Mouse (Mus musculus): ENCODE results near the gene Tbc1d17. TPM values are rescaled to one million over a fixed set of nuclear protein-coding genes. Genes with fewer than 3 reads are reported as not detected.
A peak's percentile ranks its signal among the peaks of the same experiment; 100 is the strongest.

The Tbc1d17 gene
- total and polyA plus RNA-seq, 2 experiments = 20.2 to 91.6 TPM

DNA sequence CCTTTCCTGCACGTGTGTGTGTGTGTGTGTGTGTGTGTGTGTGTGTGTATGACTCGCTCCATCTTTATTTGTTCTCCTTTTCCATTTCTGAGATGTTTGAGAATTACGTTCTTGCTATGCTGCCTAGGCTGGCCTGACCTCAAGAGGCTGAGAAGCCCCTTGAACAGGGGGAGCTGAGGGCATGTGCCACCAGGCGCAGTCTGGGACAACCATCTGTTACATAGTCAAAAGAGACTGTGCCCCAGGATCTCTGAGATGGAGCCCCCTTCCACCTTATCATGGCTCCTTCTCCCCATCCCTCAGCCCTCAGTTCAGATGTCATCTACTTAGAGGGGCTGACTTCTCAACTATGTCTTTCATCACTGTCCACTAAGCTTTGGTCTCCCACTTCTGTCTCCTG, 34.5 kb downstream of the Tbc1d17 start:
- Histone ChIP-seq H3K27me3 (ENCODE audit: control insufficient read depth, insufficient read depth, low read length) (no peaks in the 10 kb centered on the region), H3K27ac (replicated peaks; ENCODE audit: insufficient read depth, low read depth, low read length) (no peak overlapping the region; the same call in 1 of the 2 replicates), H3K79me2 (ENCODE audit: control insufficient read depth, insufficient read depth, low read length) (peaks cover 3% of the 10 kb centered on the region; the same call in 1 of the 2 replicates), H3K4me1 (ENCODE audit: control insufficient read depth, insufficient read depth, low read length) (peaks cover 28% of the 10 kb centered on the region), H3K4me3 (ENCODE audit: insufficient read depth, low read depth, low read length) (no peak overlapping the region), H3K36me3 (ENCODE audit: control insufficient read depth, insufficient read depth, low read length) (peaks cover 22% of the 10 kb centered on the region), H3K9ac (ENCODE audit: low read depth, low read length) (no peak overlapping the region; the same call in 1 of the 2 replicates)
- no peak for DNase-seq (ENCODE audit: extremely low read depth, low read depth, low spot score)
- WGBS = 43% methylated on average over 4 of the region's 4 CpGs
- no peak for TF ChIP-seq POLR2A (IDR thresholded peaks at IDR 0.05; ENCODE audit: extremely low read depth, insufficient read depth, low read length)
- TF ChIP-seq CTCF (IDR thresholded peaks at IDR 0.05; ENCODE audit: low read depth, low read length) = no peak

GRCm38 (mm10) chr7:44813985-44814384, 34.9 kb downstream of the Tbc1d17 start:
- peak overlapping the region; percentile 8; the same call in 1 of the 2 replicates for H3K27ac ChIP-seq (replicated peaks; ENCODE audit: insufficient read depth, low read depth, low read length)
- TF ChIP-seq POLR2A (IDR thresholded peaks at IDR 0.05; ENCODE audit: extremely low read depth, insufficient read depth, low read length) (no peak), CTCF (IDR thresholded peaks at IDR 0.05; ENCODE audit: low read depth, low read length) (no peak)
- H3K36me3 ChIP-seq (ENCODE audit: control insufficient read depth, insufficient read depth, low read length) = peaks cover 22% of the 10 kb centered on the region
- peak; percentile 84 for DNase-seq (ENCODE audit: extremely low read depth, low read depth, low spot score)
- peaks cover 24% of the 10 kb centered on the region for H3K4me1 ChIP-seq (ENCODE audit: control insufficient read depth, insufficient read depth, low read length)
- no peaks in the 10 kb centered on the region for H3K27me3 ChIP-seq (ENCODE audit: control insufficient read depth, insufficient read depth, low read length)
- 27% methylated on average over 3 of the region's 3 CpGs for WGBS
- H3K4me3 ChIP-seq (ENCODE audit: insufficient read depth, low read depth, low read length) = no peak overlapping the region
- peaks cover 3% of the 10 kb centered on the region; the same call in 1 of the 2 replicates for H3K79me2 ChIP-seq (ENCODE audit: control insufficient read depth, insufficient read depth, low read length)
- no peak overlapping the region for H3K9ac ChIP-seq (ENCODE audit: low read depth, low read length)

DNA sequence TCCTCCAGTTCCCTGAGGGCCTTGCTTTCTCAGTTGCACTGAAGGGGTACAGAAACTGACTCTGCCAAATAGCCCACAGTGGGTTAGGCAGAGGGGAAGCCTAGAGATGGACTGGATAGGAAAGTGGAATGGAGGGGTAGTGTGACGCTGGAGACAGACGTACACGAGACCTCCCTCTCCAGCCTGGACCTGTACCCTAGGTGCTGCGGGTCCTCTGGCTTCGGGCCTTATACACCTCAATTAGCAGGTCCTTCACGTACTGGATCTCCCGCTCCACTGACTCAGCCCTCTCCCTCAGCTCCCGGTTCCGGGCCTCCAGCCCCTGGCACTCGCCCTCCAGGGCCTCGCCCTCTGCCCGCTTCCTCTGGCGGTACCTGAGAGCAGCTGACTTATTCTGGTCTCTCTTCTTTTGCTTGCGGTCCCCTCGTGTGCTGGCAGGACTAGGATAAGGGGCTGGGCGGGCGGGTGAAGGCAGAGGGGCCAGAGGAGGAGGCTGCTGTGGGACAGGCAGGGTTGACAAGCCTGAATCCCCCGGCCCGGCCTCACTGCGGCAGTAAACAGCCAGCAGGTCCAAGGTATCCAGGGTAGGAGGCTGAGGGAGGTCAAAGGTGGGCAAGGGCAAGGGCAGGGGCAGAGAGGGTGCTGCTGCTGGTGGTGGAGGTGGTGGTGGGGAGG, 36.1 kb downstream of the Tbc1d17 start:
- no peak overlapping the region for H3K9ac ChIP-seq (ENCODE audit: low read depth, low read length)

GRCm38 (mm10) chr7:44810819-44811557, 37.9 kb downstream of the Tbc1d17 start:
- H3K4me1 ChIP-seq (ENCODE audit: control insufficient read depth, insufficient read depth, low read length) = peaks cover 13% of the 10 kb centered on the region
- no peak overlapping the region for H3K4me3 ChIP-seq (ENCODE audit: insufficient read depth, low read depth, low read length)
- H3K79me2 ChIP-seq (ENCODE audit: control insufficient read depth, insufficient read depth, low read length) = no peaks in the 10 kb centered on the region; the same call in 1 of the 2 replicates
- WGBS = 80% methylated on average over 7 of the region's 7 CpGs
- H3K27ac ChIP-seq (replicated peaks; ENCODE audit: insufficient read depth, low read depth, low read length) = no peak overlapping the region
- H3K9ac ChIP-seq (ENCODE audit: low read depth, low read length) = no peak overlapping the region
- H3K36me3 ChIP-seq (ENCODE audit: control insufficient read depth, insufficient read depth, low read length) = peaks cover 22% of the 10 kb centered on the region
- peak; percentile 30 for DNase-seq (ENCODE audit: extremely low read depth, low read depth, low spot score)
- H3K27me3 ChIP-seq (ENCODE audit: control insufficient read depth, insufficient read depth, low read length) = no peaks in the 10 kb centered on the region
- TF ChIP-seq CTCF (IDR thresholded peaks at IDR 0.05; ENCODE audit: low read depth, low read length) (no peak), POLR2A (IDR thresholded peaks at IDR 0.05; ENCODE audit: extremely low read depth, insufficient read depth, low read length) (no peak)

More for the DNA sequence above, 36.1 kb downstream of the Tbc1d17 start:
- no peaks in the 10 kb centered on the region for H3K27me3 ChIP-seq (ENCODE audit: control insufficient read depth, insufficient read depth, low read length)
- H3K79me2 ChIP-seq (ENCODE audit: control insufficient read depth, insufficient read depth, low read length) = peaks cover 3% of the 10 kb centered on the region; the same call in 1 of the 2 replicates
- H3K27ac ChIP-seq (replicated peaks; ENCODE audit: insufficient read depth, low read depth, low read length) = no peak overlapping the region
- no peak overlapping the region for H3K4me3 ChIP-seq (ENCODE audit: insufficient read depth, low read depth, low read length)
- peaks cover 19% of the 10 kb centered on the region for H3K4me1 ChIP-seq (ENCODE audit: control insufficient read depth, insufficient read depth, low read length)
- no peak for DNase-seq (ENCODE audit: extremely low read depth, low read depth, low spot score)
- no peak for TF ChIP-seq CTCF (IDR thresholded peaks at IDR 0.05; ENCODE audit: low read depth, low read length)
- TF ChIP-seq POLR2A (IDR thresholded peaks at IDR 0.05; ENCODE audit: extremely low read depth, insufficient read depth, low read length) = no peak
- WGBS = 84% methylated on average over 20 of the region's 20 CpGs
- peaks cover 22% of the 10 kb centered on the region for H3K36me3 ChIP-seq (ENCODE audit: control insufficient read depth, insufficient read depth, low read length)

GRCm38 (mm10) chr7:44810365-44810764, 38.5 kb downstream of the Tbc1d17 start:
- Histone ChIP-seq H3K79me2 (ENCODE audit: control insufficient read depth, insufficient read depth, low read length) (no peaks in the 10 kb centered on the region; the same call in 1 of the 2 replicates), H3K27ac (replicated peaks; ENCODE audit: insufficient read depth, low read depth, low read length) (no peak overlapping the region), H3K4me1 (ENCODE audit: control insufficient read depth, insufficient read depth, low read length) (peaks cover 13% of the 10 kb centered on the region), H3K9ac (ENCODE audit: low read depth, low read length) (no peak overlapping the region), H3K36me3 (ENCODE audit: control insufficient read depth, insufficient read depth, low read length) (peaks cover 22% of the 10 kb centered on the region), H3K4me3 (ENCODE audit: insufficient read depth, low read depth, low read length) (no peak overlapping the region), H3K27me3 (ENCODE audit: control insufficient read depth, insufficient read depth, low read length) (no peaks in the 10 kb centered on the region)
- WGBS = 65% methylated on average over 4 of the region's 4 CpGs
- TF ChIP-seq CTCF (IDR thresholded peaks at IDR 0.05; ENCODE audit: low read depth, low read length) (no peak), POLR2A (IDR thresholded peaks at IDR 0.05; ENCODE audit: extremely low read depth, insufficient read depth, low read length) (no peak)
- no peak for DNase-seq (ENCODE audit: extremely low read depth, low read depth, low spot score)

Data from liver, adult 2 months (tissue).